Mouse (Mus musculus) olfactory bulb, adult 2 months (tissue): ENCODE results near the gene Glrx. TPM values are rescaled to one million over a fixed set of nuclear protein-coding genes. Genes with fewer than 3 reads are reported as not detected.

Experiments used
- H3K27ac ChIP-seq: fragments of 200-500 bp; 2 replicates; pipeline ENCODE4 v1.5.1; 2012; ENCODE audit warnings: low read depth, low read length; ENCODE audit not compliant: insufficient read depth
- H3K4me1 ChIP-seq: fragments of 200-500 bp; 2 replicates; pipeline ENCODE4 v1.6.1; 2012; ENCODE audit warnings: low read length; ENCODE audit not compliant: control insufficient read depth, insufficient read depth
- H3K4me3 ChIP-seq: fragments of 200-500 bp; 2 replicates; pipeline ENCODE4 v1.5.1; 2012; ENCODE audit warnings: mild to moderate bottlenecking, low read depth, low read length, moderate library complexity; ENCODE audit not compliant: insufficient read depth
- CTCF ChIP-seq: fragments of 200-500 bp; IDR thresholded peaks from 2 replicates; pipeline ENCODE4 v1.5.1; 2012; ENCODE audit warnings: low read depth, mild to moderate bottlenecking, low read length, moderate library complexity; ENCODE audit not compliant: insufficient read depth
- POLR2A ChIP-seq: fragments of 200-500 bp; IDR thresholded peaks from 2 replicates; pipeline ENCODE4 v1.6.1; 2012; ENCODE audit warnings: mild to moderate bottlenecking, low read depth, low read length, moderate library complexity; ENCODE audit not compliant: insufficient read depth
- WGBS: fragments of 180-500 bp; shearing (Covaris S2); methylation state at CpG from one replicate; pipeline ENCODE4 v1.1.7; 2018; 5-methylcytosine and 5-hydroxymethylcytosine counted together
- polyA plus RNA-seq: library from polyadenylated mRNA; stranded (reverse); fragments of >200 nt; gene quantifications from 2 replicates; pipeline ENCODE4 v1.2.4, GENCODE M21; 2012; ENCODE audit warnings: low replicate concordance; ENCODE audit not compliant: missing spikeins, insufficient read depth, insufficient read length

The Glrx gene
- polyA plus RNA-seq, 1 experiment, result not detected

- H3K27ac ChIP-seq, result no peak overlapping the region
- H3K4me1 ChIP-seq, result peaks cover 5% of the 10 kb centered on the region; the same call in 1 of the 2 replicates
- no peak overlapping the region for H3K4me3 ChIP-seq
- TF ChIP-seq CTCF (no peak), POLR2A (no peak)
- WGBS, result 94% methylated on average over 2 of the region's 2 CpGs
Observed at GRCm38 (mm10) chr13:75844833-75845518, 5.3 kb downstream of the Glrx start.

- H3K4me3 ChIP-seq, result no peak overlapping the region
- TF ChIP-seq CTCF (no peak), POLR2A (no peak)
- peaks cover 5% of the 10 kb centered on the region; the same call in 1 of the 2 replicates for H3K4me1 ChIP-seq
- WGBS, result 73% methylated on average over 4 of the region's 4 CpGs
- H3K27ac ChIP-seq, result no peak overlapping the region
Observed at GRCm38 (mm10) chr13:75845519-75846166, 6.0 kb downstream of the Glrx start.

GRCm38 (mm10) chr13:75847027-75847426 is 7.4 kb downstream of the Glrx start:
- no peak overlapping the region for H3K4me3 ChIP-seq
- H3K4me1 ChIP-seq, result peaks cover 3% of the 10 kb centered on the region; the same call in 1 of the 2 replicates
- 93% methylated on average over 6 of the region's 6 CpGs for WGBS
- H3K27ac ChIP-seq, result no peak overlapping the region
- TF ChIP-seq CTCF, result no peak
- TF ChIP-seq POLR2A, result no peak

- 93% methylated on average over 4 of the region's 4 CpGs for WGBS
- no peak overlapping the region for H3K4me3 ChIP-seq
- H3K27ac ChIP-seq, result no peak overlapping the region
- TF ChIP-seq POLR2A, result no peak
- no peak for TF ChIP-seq CTCF
- no peaks in the 10 kb centered on the region for H3K4me1 ChIP-seq
Observed at GRCm38 (mm10) chr13:75852027-75852426, 12.4 kb downstream of the Glrx start.

- WGBS, result 92% methylated on average over 3 of the region's 3 CpGs
- Histone ChIP-seq H3K4me1 (no peaks in the 10 kb centered on the region), H3K27ac (no peak overlapping the region), H3K4me3 (no peak overlapping the region)
- TF ChIP-seq CTCF, result no peak
- TF ChIP-seq POLR2A, result no peak
Observed at GRCm38 (mm10) chr13:75853118-75853517, 13.4 kb downstream of the Glrx start.

GRCm38 (mm10) chr13:75859264-75859844 is 19.7 kb downstream of the Glrx start:
- H3K4me3 ChIP-seq, result no peak overlapping the region
- WGBS, result 73% methylated on average over 1 of the region's 1 CpGs
- H3K27ac ChIP-seq, result no peak overlapping the region
- no peaks in the 10 kb centered on the region for H3K4me1 ChIP-seq
- TF ChIP-seq CTCF (no peak), POLR2A (no peak)

GRCm38 (mm10) chr13:75865486-75866184 is 26.0 kb downstream of the Glrx start:
- Histone ChIP-seq H3K27ac (no peak overlapping the region), H3K4me3 (no peak overlapping the region), H3K4me1 (no peaks in the 10 kb centered on the region)
- TF ChIP-seq CTCF, result no peak
- no peak for TF ChIP-seq POLR2A

GRCm38 (mm10) chr13:75867876-75868275 is 28.2 kb downstream of the Glrx start:
- Histone ChIP-seq H3K27ac (no peak overlapping the region), H3K4me1 (no peaks in the 10 kb centered on the region), H3K4me3 (no peak overlapping the region)
- 61% methylated on average over 2 of the region's 2 CpGs for whole genome bisulfite sequencing
- TF ChIP-seq POLR2A (no peak), CTCF (no peak)
